Mouse (Mus musculus) kidney, embryonic 16.5 days (tissue): ENCODE measurements around the gene Art1. TPM values are rescaled to one million over a fixed set of nuclear protein-coding genes. Genes with fewer than 3 reads are reported as not detected.

Experiments
- ATAC-seq: fragments of 200-750 bp; cut with Nextera tagmentation; 2 replicates; pipeline ENCODE4 v1.8.0; 2017; ENCODE audit warnings: moderate TSS enrichment; ENCODE audit not compliant: low FRiP score, low TSS enrichment
- H3K27ac ChIP-seq: fragments of 300-500 bp; sonication (generic); 2 replicates; pipeline ENCODE4 v1.5.1; 2014; ENCODE audit warnings: low read length
- H3K27me3 ChIP-seq: fragments of 300-500 bp; sonication (generic); 2 replicates; pipeline ENCODE4 v1.6.1; 2014; ENCODE audit warnings: low read length, control low read depth, mixed read lengths; ENCODE audit not compliant: insufficient read depth
- H3K36me3 ChIP-seq: fragments of 300-500 bp; sonication (generic); 2 replicates; pipeline ENCODE4 v1.6.1; 2014; ENCODE audit warnings: low read length, control low read depth, mixed read lengths; ENCODE audit not compliant: insufficient read depth
- H3K4me1 ChIP-seq: fragments of 300-500 bp; sonication (generic); 2 replicates; pipeline ENCODE4 v1.6.1; 2014; ENCODE audit warnings: low read length, control low read depth, mixed read lengths; ENCODE audit not compliant: insufficient read depth
- H3K4me2 ChIP-seq: fragments of 300-500 bp; sonication (generic); replicated peaks from 2 replicates; pipeline ENCODE4 v1.6.1; 2014; ENCODE audit warnings: low read depth, low read length
- H3K4me3 ChIP-seq: fragments of 300-500 bp; sonication (generic); 2 replicates; pipeline ENCODE4 v1.5.1; 2014; ENCODE audit warnings: mild to moderate bottlenecking, low read length
- H3K9ac ChIP-seq: fragments of 300-500 bp; sonication (generic); replicated peaks from 2 replicates; pipeline ENCODE4 v1.6.1; 2014; ENCODE audit warnings: low read length
- H3K9me3 ChIP-seq: fragments of 300-500 bp; sonication (generic); 2 replicates; pipeline ENCODE4 v1.6.1; 2016; ENCODE audit warnings: low read length, control low read depth
- whole genome bisulfite sequencing: fragments of 180-500 bp; shearing (Covaris S2); extraction: QIAGEN DNeasy Blood & Tissue Kit; methylation state at CpG from one replicate; pipeline ENCODE4 v1.1.7; 2014; 5-methylcytosine and 5-hydroxymethylcytosine counted together
- polyA plus RNA-seq: library from polyadenylated mRNA; unstranded; fragments of >200 nt; fragmentation: Nextera tagmentation; extraction: Ambion mirVana; gene quantifications from 2 replicates; pipeline ENCODE4 v1.2.1, GENCODE M21; 2015

Art1 gene
- polyA plus RNA-seq, result 1.0 and 1.2 TPM in 2 replicates

GRCm38 (mm10) chr7:102101487-102101886 is at the start of gene Art1:
Gene Art1 (plus strand): TSS chr7:102101743.
- no peak within 1 kb of the TSS for H3K9ac ChIP-seq
- no peaks in the 10 kb centered on the region for H3K9me3 ChIP-seq
- H3K4me2 ChIP-seq, result no peak within 1 kb of the TSS; the same call in 1 of the 2 replicates
- WGBS, result 36% methylated on average over 5 of the region's 5 CpGs
- H3K27me3 ChIP-seq, result 0 out of 2 replicates have a peak, but pooled peaks cover 3% of the 10 kb centered on the region
- H3K4me3 ChIP-seq, result no peak within 1 kb of the TSS
- H3K4me1 ChIP-seq, result peaks cover 25% of the 10 kb centered on the region
- no peaks in the 10 kb centered on the region for H3K36me3 ChIP-seq
- no peak for ATAC-seq
- H3K27ac ChIP-seq, result peak within 1 kb of the TSS; percentile 69

- H3K4me2 ChIP-seq, result no peak overlapping the region
- 87% methylated on average over 3 of the region's 3 CpGs for WGBS
- no peak for ATAC-seq
- no peaks in the 10 kb centered on the region for H3K9me3 ChIP-seq
- no peak overlapping the region for H3K27ac ChIP-seq
- H3K9ac ChIP-seq, result no peak overlapping the region
- H3K36me3 ChIP-seq, result peaks cover 14% of the 10 kb centered on the region; the same call in 1 of the 2 replicates
- H3K4me3 ChIP-seq, result no peak overlapping the region
- H3K4me1 ChIP-seq, result peaks cover 18% of the 10 kb centered on the region
- H3K27me3 ChIP-seq, result no peaks in the 10 kb centered on the region
Measured at GRCm38 (mm10) chr7:102061353-102061752, 40.2 kb upstream of the Art1 start.

DNA sequence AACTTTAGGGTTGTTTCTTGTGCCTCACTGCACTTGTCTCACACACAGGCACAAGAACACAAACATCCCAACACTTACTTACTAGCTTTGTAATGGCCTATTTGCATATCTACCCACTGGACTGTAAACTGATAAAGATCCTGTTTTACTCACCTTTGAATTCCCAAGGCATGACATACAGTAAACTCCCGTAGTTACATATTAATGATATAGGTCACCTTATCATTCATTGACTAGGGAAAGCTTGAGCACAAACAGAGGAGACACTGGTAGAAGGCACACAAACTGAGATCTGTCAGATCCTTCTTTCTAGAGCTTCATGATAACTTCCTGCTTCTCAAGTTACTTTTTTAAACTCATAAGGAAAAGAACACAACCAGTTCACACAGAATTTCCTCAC is 39.3 kb upstream of the Art1 start:
- H3K4me3 ChIP-seq, result no peak overlapping the region
- no peaks in the 10 kb centered on the region for H3K27me3 ChIP-seq
- no peak overlapping the region; the same call in 1 of the 2 replicates for H3K27ac ChIP-seq
- H3K9me3 ChIP-seq, result no peaks in the 10 kb centered on the region
- 59% methylated on average over 1 of the region's 1 CpGs for WGBS
- peaks cover 22% of the 10 kb centered on the region for H3K4me1 ChIP-seq
- ATAC-seq, result no peak
- H3K4me2 ChIP-seq, result no peak overlapping the region
- H3K36me3 ChIP-seq, result peaks cover 14% of the 10 kb centered on the region; the same call in 1 of the 2 replicates
- H3K9ac ChIP-seq, result no peak overlapping the region

DNA sequence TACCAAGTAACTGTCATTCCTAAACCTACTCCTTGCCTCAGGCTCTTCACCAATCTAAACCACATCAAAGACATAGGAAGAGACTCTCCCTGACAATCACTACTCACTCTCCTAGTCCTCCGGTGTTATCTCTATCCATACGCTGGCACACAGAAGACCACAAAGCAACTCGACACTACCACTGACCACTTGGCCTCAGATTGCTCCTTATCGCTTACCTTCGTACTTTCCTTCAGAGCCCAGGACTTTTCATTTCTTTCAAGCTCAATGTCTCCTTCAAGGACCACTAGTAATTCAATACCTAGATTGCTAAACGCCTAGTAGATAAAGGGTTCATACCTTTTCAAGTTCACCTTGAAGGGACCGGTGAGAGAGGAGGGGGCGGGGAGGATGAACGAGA is 37.7 kb upstream of the Art1 start:
- H3K27ac ChIP-seq, result no peak overlapping the region
- 0 out of 2 replicates have a peak, but pooled peaks cover 8% of the 10 kb centered on the region for H3K36me3 ChIP-seq
- WGBS, result 77% methylated on average over 9 of the region's 9 CpGs
- no peaks in the 10 kb centered on the region for H3K27me3 ChIP-seq
- 0 out of 2 replicates have a peak overlapping the region, but pooled peaks have one; percentile 78 for H3K9ac ChIP-seq
- H3K4me2 ChIP-seq, result peak overlapping the region; percentile 67
- H3K9me3 ChIP-seq, result no peaks in the 10 kb centered on the region
- peaks cover 23% of the 10 kb centered on the region for H3K4me1 ChIP-seq
- H3K4me3 ChIP-seq, result peak overlapping the region; percentile 76
- no peak for ATAC-seq

DNA sequence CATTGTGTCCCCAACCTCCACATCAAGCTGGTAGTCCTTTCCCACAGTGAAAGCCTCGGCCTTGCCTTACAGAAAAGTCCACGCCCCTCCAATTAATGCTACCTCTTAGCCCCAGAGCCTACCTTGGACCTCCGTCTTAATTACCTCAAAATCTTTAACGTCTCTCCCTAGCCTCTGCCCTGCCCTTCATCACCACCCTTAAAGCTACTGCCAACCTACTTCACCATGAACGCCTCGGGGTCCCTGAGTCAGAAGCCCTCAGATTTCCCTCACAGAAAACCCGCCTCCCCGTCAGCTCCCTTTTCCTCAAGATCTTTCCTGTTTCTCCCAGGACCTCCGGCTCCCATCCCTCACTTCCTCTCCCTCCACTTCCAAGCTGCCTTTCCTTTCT is 36.9 kb upstream of the Art1 start:
- H3K36me3 ChIP-seq, result peaks cover 2% of the 10 kb centered on the region; the same call in 1 of the 2 replicates
- H3K27ac ChIP-seq, result peak overlapping the region; percentile 91
- WGBS, result 0% methylated on average over 9 of the region's 9 CpGs
- peak overlapping the region; percentile 78 for H3K9ac ChIP-seq
- H3K4me3 ChIP-seq, result peak overlapping the region; percentile 76
- peaks cover 23% of the 10 kb centered on the region for H3K4me1 ChIP-seq
- peak; percentile 28 for ATAC-seq
- H3K9me3 ChIP-seq, result no peaks in the 10 kb centered on the region
- H3K4me2 ChIP-seq, result peak overlapping the region; percentile 67
- H3K27me3 ChIP-seq, result no peaks in the 10 kb centered on the region

DNA sequence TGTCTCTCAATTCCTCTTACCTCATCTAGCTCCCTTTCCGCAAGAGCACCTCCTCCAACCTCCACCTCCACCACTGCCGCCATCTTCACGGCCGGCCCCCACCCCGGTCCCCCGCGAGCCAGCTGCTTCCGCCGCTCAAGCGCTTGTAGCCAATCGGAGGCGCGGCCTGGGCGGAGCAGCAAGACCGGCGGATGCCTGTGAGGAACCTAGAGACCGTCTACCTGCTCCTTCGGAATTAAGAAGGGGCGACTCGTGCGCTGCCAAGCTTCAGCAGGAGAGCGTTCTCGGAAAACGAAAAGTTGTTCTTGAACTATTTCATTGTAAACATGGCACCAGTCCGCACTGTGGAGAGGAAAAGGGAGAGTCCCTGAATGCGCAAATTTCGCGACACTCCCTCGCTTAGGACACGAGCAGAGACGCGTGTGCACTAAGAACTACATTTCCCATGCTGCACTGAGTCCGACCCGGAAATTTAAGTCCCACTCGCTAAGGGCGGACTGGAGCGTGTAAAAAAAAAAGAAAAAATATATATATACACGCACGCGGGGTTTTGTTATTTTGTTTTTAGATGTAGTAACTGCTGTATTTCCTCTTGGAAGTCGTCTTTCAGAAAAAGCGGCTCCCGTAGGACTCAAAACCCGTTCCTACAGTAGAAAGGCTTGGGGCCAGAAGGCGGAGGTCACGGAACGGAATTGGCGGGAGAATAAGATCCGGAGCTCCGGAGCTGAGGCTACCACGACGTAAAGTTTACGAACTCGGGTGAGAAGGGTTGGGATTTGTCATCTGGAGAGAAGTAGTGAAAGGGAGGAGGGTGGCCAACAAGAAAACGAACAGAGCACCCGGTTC is 36.3 kb upstream of the Art1 start, which contains the start of the genes Rnf121, Xndc1 and Xntrpc:
Gene Rnf121 (minus strand): TSS at position 424 of the 846 bp plus-strand sequence.
Gene Xndc1 (plus strand): TSS at position 466 of the 846 bp plus-strand sequence.
Gene Xntrpc (plus strand): TSS at position 668 of the 846 bp plus-strand sequence.
- peak within 1 kb of the TSS; percentile 78 for H3K9ac ChIP-seq
- peak within 1 kb of the TSS; percentile 91 for H3K27ac ChIP-seq
- H3K9me3 ChIP-seq, result no peaks in the 10 kb centered on the region
- ATAC-seq, result peak; percentile 98
- peaks cover 5% of the 10 kb centered on the region; the same call in 1 of the 2 replicates for H3K36me3 ChIP-seq
- H3K27me3 ChIP-seq, result no peaks in the 10 kb centered on the region
- WGBS, result under 1% methylated on average over 56 of the region's 56 CpGs
- H3K4me2 ChIP-seq, result peak within 1 kb of the TSS; percentile 67
- H3K4me3 ChIP-seq, result peak within 1 kb of the TSS; percentile 76
- H3K4me1 ChIP-seq, result peaks cover 23% of the 10 kb centered on the region

- peak overlapping the region; percentile 64 for H3K4me2 ChIP-seq
- peaks cover 23% of the 10 kb centered on the region for H3K4me1 ChIP-seq
- peaks cover 5% of the 10 kb centered on the region; the same call in 1 of the 2 replicates for H3K36me3 ChIP-seq
- no peak for ATAC-seq
- H3K9me3 ChIP-seq, result no peaks in the 10 kb centered on the region
- WGBS, result 66% methylated on average over 6 of the region's 6 CpGs
- no peaks in the 10 kb centered on the region for H3K27me3 ChIP-seq
- H3K27ac ChIP-seq, result no peak overlapping the region
- H3K4me3 ChIP-seq, result peak overlapping the region; percentile 76
- H3K9ac ChIP-seq, result peak overlapping the region; percentile 78
Measured at GRCm38 (mm10) chr7:102066363-102066762, 35.2 kb upstream of the Art1 start.

DNA sequence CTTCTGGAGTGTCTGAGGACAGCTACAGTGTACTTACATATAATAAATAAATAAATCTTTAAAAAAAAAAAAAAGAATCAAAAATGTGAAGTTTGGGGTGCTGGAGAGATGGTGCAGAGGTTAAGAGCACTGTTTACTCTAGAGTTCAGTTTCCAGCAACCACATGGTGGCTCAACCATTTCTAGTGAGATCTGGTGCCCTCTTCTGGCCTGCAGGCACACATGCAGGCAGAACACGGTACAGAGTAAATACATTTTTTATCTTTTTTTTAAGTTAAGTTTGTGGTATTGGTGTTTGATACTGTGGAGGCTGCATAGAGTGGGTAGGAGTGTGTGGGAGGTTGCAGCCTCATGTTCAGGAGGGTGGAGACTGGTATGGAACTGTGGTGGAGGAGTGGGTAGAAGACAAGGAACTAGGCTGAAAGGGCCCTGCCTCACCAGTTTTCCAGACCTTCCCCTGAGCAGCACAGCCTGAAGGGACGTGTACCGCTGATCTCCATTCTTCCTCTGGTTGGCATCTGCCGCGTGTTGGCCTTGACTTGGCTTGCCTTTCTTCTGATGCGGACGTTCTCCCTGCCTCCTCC is 24.7 kb upstream of the Art1 start:
- no peaks in the 10 kb centered on the region for H3K9me3 ChIP-seq
- H3K9ac ChIP-seq, result no peak overlapping the region
- WGBS, result 84% methylated on average over 7 of the region's 7 CpGs
- H3K4me1 ChIP-seq, result no peaks in the 10 kb centered on the region
- no peak overlapping the region for H3K4me3 ChIP-seq
- H3K4me2 ChIP-seq, result no peak overlapping the region
- H3K27ac ChIP-seq, result no peak overlapping the region
- 0 out of 2 replicates have a peak, but pooled peaks have one; percentile 35 for ATAC-seq
- H3K36me3 ChIP-seq, result peaks cover 68% of the 10 kb centered on the region
- H3K27me3 ChIP-seq, result no peaks in the 10 kb centered on the region

- Histone ChIP-seq H3K4me2 (no peak overlapping the region), H3K27me3 (no peaks in the 10 kb centered on the region), H3K36me3 (peaks cover 75% of the 10 kb centered on the region), H3K9ac (no peak overlapping the region), H3K9me3 (no peaks in the 10 kb centered on the region), H3K4me1 (no peaks in the 10 kb centered on the region), H3K27ac (no peak overlapping the region), H3K4me3 (no peak overlapping the region)
- no peak for ATAC-seq
- 76% methylated on average over 7 of the region's 7 CpGs for WGBS
Measured at GRCm38 (mm10) chr7:102078517-102078916, 23.0 kb upstream of the Art1 start.
